Mouse (Mus musculus): ENCODE data around the gene Olfr231.

DNA sequence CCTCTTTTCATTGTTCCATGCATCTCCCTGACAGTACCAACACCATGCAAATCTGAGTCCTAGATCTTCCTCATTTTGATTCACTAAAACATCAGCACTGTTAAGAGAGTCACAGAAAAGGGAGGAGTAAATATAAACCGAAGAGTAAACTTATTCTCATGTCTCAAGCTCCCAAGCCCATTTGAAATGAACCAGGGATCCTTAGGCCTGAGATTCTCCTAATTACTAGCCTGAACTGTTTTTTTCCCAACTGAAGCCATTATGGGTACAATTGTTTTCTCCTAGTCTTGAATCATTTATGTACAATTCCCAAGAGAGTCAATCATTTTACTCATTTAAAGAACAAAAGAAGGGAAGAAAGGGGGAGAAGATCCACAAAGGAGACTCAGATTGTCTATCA is 34.4 kb upstream of the Olfr231 start, which contains the start of gene Olfr420:
- TF ChIP-seq POLR2A (IDR thresholded peaks at IDR 0.05; ENCODE audit: control insufficient read depth, extremely low read depth, insufficient read depth, low read length, poor library complexity): no peak
- no peak for TF ChIP-seq CTCF (IDR thresholded peaks at IDR 0.05; ENCODE audit: borderline replicate concordance, control insufficient read depth, extremely low read depth, insufficient read depth, low read length, poor library complexity)
